Mouse (Mus musculus): ENCODE measurements around the gene G6pc3.
"Not testable (repeated sequence)": the region's sequence is repeated elsewhere in the genome, so short reads cannot be mapped to it uniquely, and the experiment has no call there.

G6pc3 gene

GRCm38 (mm10) chr11:102189461-102190436 is at the start of gene G6pc3:
TSS of gene G6pc3 (plus strand) at chr11:102189620.
- DNase-seq: peak; percentile 91

- DNase-seq: peak; percentile 48
Observed at GRCm38 (mm10) chr11:102140508-102140907, 48.9 kb upstream of the G6pc3 start.

GRCm38 (mm10) chr11:102142355-102142754 is 47.1 kb upstream of the G6pc3 start:
- no peak for DNase-seq

- DNase-seq: no peak
Observed at GRCm38 (mm10) chr11:102144957-102145470, 44.4 kb upstream of the G6pc3 start.

- no peak for DNase-seq
Observed at GRCm38 (mm10) chr11:102145471-102146001, 43.9 kb upstream of the G6pc3 start, which contains the start of gene Nags. TSS of gene Nags (plus strand) at chr11:102145513.

GRCm38 (mm10) chr11:102146005-102146404 is 43.4 kb upstream of the G6pc3 start:
- DNase-seq: no peak

- DNase-seq: no peak
Observed at GRCm38 (mm10) chr11:102146531-102146930, 42.9 kb upstream of the G6pc3 start.

GRCm38 (mm10) chr11:102147213-102147989 is 42.0 kb upstream of the G6pc3 start:
- no peak for DNase-seq

- DNase-seq: peak; percentile 84
Observed at GRCm38 (mm10) chr11:102156039-102156785, 33.2 kb upstream of the G6pc3 start, which contains the start of gene Tmem101. TSS of gene Tmem101 (minus strand) at chr11:102156404.

- no peak for DNase-seq
Observed at GRCm38 (mm10) chr11:102156786-102157089, 32.7 kb upstream of the G6pc3 start.

GRCm38 (mm10) chr11:102158024-102158423 is 31.4 kb upstream of the G6pc3 start:
- DNase-seq: not testable (repeated sequence)

- DNase-seq: no peak
Observed at GRCm38 (mm10) chr11:102159781-102160180, 29.6 kb upstream of the G6pc3 start.

GRCm38 (mm10) chr11:102165971-102166722 is 23.3 kb upstream of the G6pc3 start:
- DNase-seq: no peak

GRCm38 (mm10) chr11:102167539-102167938 is 21.9 kb upstream of the G6pc3 start:
- no peak for DNase-seq

GRCm38 (mm10) chr11:102168689-102169088 is 20.7 kb upstream of the G6pc3 start:
- DNase-seq: no peak

GRCm38 (mm10) chr11:102179836-102180235 is 9.6 kb upstream of the G6pc3 start:
- DNase-seq: no peak

GRCm38 (mm10) chr11:102184253-102184645 is 5.2 kb upstream of the G6pc3 start:
- no peak for DNase-seq

- peak; percentile 94 for DNase-seq
Observed at GRCm38 (mm10) chr11:102184646-102185495, 4.5 kb upstream of the G6pc3 start, which contains the start of gene Lsm12. TSS of gene Lsm12 (minus strand) at chr11:102185296.

GRCm38 (mm10) chr11:102185677-102186076 is 3.7 kb upstream of the G6pc3 start:
- DNase-seq: no peak

GRCm38 (mm10) chr11:102186235-102186634 is 3.2 kb upstream of the G6pc3 start:
- no peak for DNase-seq

- DNase-seq: no peak
Observed at GRCm38 (mm10) chr11:102188980-102189379, 440 bp upstream of the G6pc3 start.
